Mouse (Mus musculus): ENCODE results near the gene Gbp5.
"Not testable (repeated sequence)": the region's sequence is repeated elsewhere in the genome, so short reads cannot be mapped to it uniquely, and the experiment has no call there.

The Gbp5 gene

GRCm38 (mm10) chr3:142542776-142543175, 49.0 kb downstream of the Gbp5 start:
- DNase-seq (ENCODE audit: low read depth, low spot score), result not testable (repeated sequence)

GRCm38 (mm10) chr3:142546690-142547089, 52.9 kb downstream of the Gbp5 start:
- DNase-seq (ENCODE audit: low read depth, low spot score), result no peak

GRCm38 (mm10) chr3:142550052-142550676, 56.4 kb downstream of the Gbp5 start:
- DNase-seq (ENCODE audit: low read depth, low spot score), result no peak

- DNase-seq (ENCODE audit: low read depth, low spot score), result no peak
Observed at GRCm38 (mm10) chr3:142554601-142555000, 60.8 kb downstream of the Gbp5 start.

GRCm38 (mm10) chr3:142555623-142556022, 61.8 kb downstream of the Gbp5 start:
- DNase-seq (ENCODE audit: low read depth, low spot score), result no peak

GRCm38 (mm10) chr3:142559632-142560228, 66.0 kb downstream of the Gbp5 start, which contains the start of gene Gbp3:
Gene Gbp3 (plus strand): TSS chr3:142560026.
- DNase-seq (ENCODE audit: low read depth, low spot score), result no peak

GRCm38 (mm10) chr3:142560296-142560948, 66.6 kb downstream of the Gbp5 start:
- peak; percentile 28 for DNase-seq (ENCODE audit: low read depth, low spot score)

GRCm38 (mm10) chr3:142561045-142561646, 67.4 kb downstream of the Gbp5 start:
- DNase-seq (ENCODE audit: low read depth, low spot score), result no peak

GRCm38 (mm10) chr3:142561666-142562065, 67.9 kb downstream of the Gbp5 start:
- DNase-seq (ENCODE audit: low read depth, low spot score), result no peak

- DNase-seq (ENCODE audit: low read depth, low spot score), result not testable (repeated sequence)
Observed at GRCm38 (mm10) chr3:142567490-142567889, 73.7 kb downstream of the Gbp5 start.

GRCm38 (mm10) chr3:142570738-142571137, 77.0 kb downstream of the Gbp5 start:
- no peak for DNase-seq (ENCODE audit: low read depth, low spot score)

Measured in telencephalon, adult 2 months (tissue).